Mouse (Mus musculus): ENCODE results near the gene Actl11. TPM values are rescaled to one million over a fixed set of nuclear protein-coding genes. Genes with fewer than 3 reads are reported as not detected.
A peak's percentile ranks its signal among the peaks of the same experiment; 100 is the strongest.

The Actl11 gene
- total RNA-seq, 2 experiments from 2014 or later = 0.05 TPM; not detected in 1

- no peak for ATAC-seq (replicated peaks; ENCODE audit: poor library complexity)
Measured at GRCm38 (mm10) chr9:107918884-107919283, 9.4 kb upstream of the Actl11 start.

GRCm38 (mm10) chr9:107919441-107919840, 8.8 kb upstream of the Actl11 start:
- no peak for ATAC-seq (replicated peaks; ENCODE audit: poor library complexity)

- peak; percentile 73 for ATAC-seq (replicated peaks; ENCODE audit: poor library complexity)
Measured at GRCm38 (mm10) chr9:107923021-107923420, 5.2 kb upstream of the Actl11 start.

- peak; percentile 80 for ATAC-seq (replicated peaks; ENCODE audit: poor library complexity)
Measured at GRCm38 (mm10) chr9:107923956-107924355, 4.3 kb upstream of the Actl11 start.

GRCm38 (mm10) chr9:107925251-107925650, 3.0 kb upstream of the Actl11 start:
- ATAC-seq (replicated peaks; ENCODE audit: poor library complexity) = no peak

GRCm38 (mm10) chr9:107926920-107927420, 1.3 kb upstream of the Actl11 start:
- no peak for ATAC-seq (replicated peaks; ENCODE audit: poor library complexity)

- no peak for ATAC-seq (replicated peaks; ENCODE audit: poor library complexity)
Measured at GRCm38 (mm10) chr9:107927749-107928148, 520 bp upstream of the Actl11 start.

GRCm38 (mm10) chr9:107932221-107932620, 4.0 kb downstream of the Actl11 start:
- ATAC-seq (replicated peaks; ENCODE audit: poor library complexity) = no peak

GRCm38 (mm10) chr9:107934146-107934545, 5.9 kb downstream of the Actl11 start:
- ATAC-seq (replicated peaks; ENCODE audit: poor library complexity) = no peak

- ATAC-seq (replicated peaks; ENCODE audit: poor library complexity) = no peak
Measured at GRCm38 (mm10) chr9:107935374-107935773, 7.1 kb downstream of the Actl11 start, which contains the start of gene Camkv. Gene Camkv, plus strand, starts transcription at chr9:107935674.

GRCm38 (mm10) chr9:107935790-107936214, 7.5 kb downstream of the Actl11 start:
- ATAC-seq (replicated peaks; ENCODE audit: poor library complexity) = peak; percentile 58

- no peak for ATAC-seq (replicated peaks; ENCODE audit: poor library complexity)
Measured at GRCm38 (mm10) chr9:107936215-107936822, 8.1 kb downstream of the Actl11 start.

GRCm38 (mm10) chr9:107936831-107937230, 8.6 kb downstream of the Actl11 start:
- no peak for ATAC-seq (replicated peaks; ENCODE audit: poor library complexity)

GRCm38 (mm10) chr9:107947241-107948194, 19.2 kb downstream of the Actl11 start:
- peak; percentile 54 for ATAC-seq (replicated peaks; ENCODE audit: poor library complexity)

- ATAC-seq (replicated peaks; ENCODE audit: poor library complexity) = no peak
Measured at GRCm38 (mm10) chr9:107949184-107949921, 21.1 kb downstream of the Actl11 start.

GRCm38 (mm10) chr9:107949922-107950235, 21.6 kb downstream of the Actl11 start, which contains the start of gene Traip:
Gene Traip, plus strand, starts transcription at chr9:107950136.
- ATAC-seq (replicated peaks; ENCODE audit: poor library complexity) = no peak

GRCm38 (mm10) chr9:107950460-107951355, 22.4 kb downstream of the Actl11 start:
- peak; percentile 89 for ATAC-seq (replicated peaks; ENCODE audit: poor library complexity)

- no peak for ATAC-seq (replicated peaks; ENCODE audit: poor library complexity)
Measured at GRCm38 (mm10) chr9:107955613-107956289, 27.5 kb downstream of the Actl11 start.

GRCm38 (mm10) chr9:107957141-107957540, 28.9 kb downstream of the Actl11 start:
- ATAC-seq (replicated peaks; ENCODE audit: poor library complexity) = no peak

All from megakaryocyte progenitor cell, adult 5-6 weeks (primary cell).